Mouse (Mus musculus): ENCODE results near the gene Smg6. TPM values are rescaled to one million over a fixed set of nuclear protein-coding genes. Genes with fewer than 3 reads are reported as not detected.

Smg6 gene
- polyA plus RNA-seq, 1 experiment = 26.4 TPM

DNA sequence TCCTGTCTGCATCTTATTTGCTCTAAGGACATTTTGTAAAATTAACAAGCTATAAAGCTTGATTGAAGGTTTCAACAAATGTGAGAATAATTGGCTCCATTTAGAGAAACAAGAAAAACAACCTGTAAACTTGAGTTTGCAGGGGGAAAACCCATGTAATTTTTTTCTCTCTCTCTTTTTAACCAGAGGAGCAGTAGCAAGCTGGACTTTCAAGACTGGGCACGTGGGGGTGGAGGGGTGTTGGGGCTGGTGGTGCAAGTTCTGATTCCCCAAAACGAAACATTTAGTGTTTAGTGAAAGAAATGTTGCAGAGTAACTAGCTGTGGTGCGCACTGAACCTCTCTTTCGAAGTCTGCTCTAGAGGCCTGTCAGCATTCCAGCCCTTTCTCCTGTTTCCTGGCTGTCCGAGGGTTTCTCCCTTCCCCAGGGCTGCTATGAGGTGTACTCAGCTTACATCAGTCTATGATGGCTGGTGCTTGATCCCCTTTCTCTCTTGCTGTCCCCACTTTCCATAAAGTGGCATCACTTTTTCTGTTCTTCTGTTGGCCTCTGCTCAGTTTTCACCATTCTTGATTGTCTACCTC, 209.0 kb downstream of the Smg6 start:
- Histone ChIP-seq H3K4me3 (replicated peaks; ENCODE audit: control insufficient read depth, low read depth, low read length) (no peak overlapping the region), H3K4me1 (ENCODE audit: control insufficient read depth, insufficient read depth, low read length) (peaks cover 8% of the 10 kb centered on the region), H3K27ac (ENCODE audit: control insufficient read depth, insufficient read depth, low read depth, low read length, poor library complexity) (no peak overlapping the region)
- no peak for TF ChIP-seq CTCF (IDR thresholded peaks at IDR 0.05; ENCODE audit: control insufficient read depth, insufficient read depth, low read length)
- no peak for TF ChIP-seq POLR2A (IDR thresholded peaks at IDR 0.05; ENCODE audit: borderline replicate concordance, control insufficient read depth, low read depth, low read length)
- 77% methylated on average over 5 of the region's 5 CpGs for WGBS

GRCm38 (mm10) chr11:75135358-75135757, 209.7 kb downstream of the Smg6 start:
- no peak overlapping the region for H3K4me3 ChIP-seq (replicated peaks; ENCODE audit: control insufficient read depth, low read depth, low read length)
- H3K4me1 ChIP-seq (ENCODE audit: control insufficient read depth, insufficient read depth, low read length) = peaks cover 8% of the 10 kb centered on the region

DNA sequence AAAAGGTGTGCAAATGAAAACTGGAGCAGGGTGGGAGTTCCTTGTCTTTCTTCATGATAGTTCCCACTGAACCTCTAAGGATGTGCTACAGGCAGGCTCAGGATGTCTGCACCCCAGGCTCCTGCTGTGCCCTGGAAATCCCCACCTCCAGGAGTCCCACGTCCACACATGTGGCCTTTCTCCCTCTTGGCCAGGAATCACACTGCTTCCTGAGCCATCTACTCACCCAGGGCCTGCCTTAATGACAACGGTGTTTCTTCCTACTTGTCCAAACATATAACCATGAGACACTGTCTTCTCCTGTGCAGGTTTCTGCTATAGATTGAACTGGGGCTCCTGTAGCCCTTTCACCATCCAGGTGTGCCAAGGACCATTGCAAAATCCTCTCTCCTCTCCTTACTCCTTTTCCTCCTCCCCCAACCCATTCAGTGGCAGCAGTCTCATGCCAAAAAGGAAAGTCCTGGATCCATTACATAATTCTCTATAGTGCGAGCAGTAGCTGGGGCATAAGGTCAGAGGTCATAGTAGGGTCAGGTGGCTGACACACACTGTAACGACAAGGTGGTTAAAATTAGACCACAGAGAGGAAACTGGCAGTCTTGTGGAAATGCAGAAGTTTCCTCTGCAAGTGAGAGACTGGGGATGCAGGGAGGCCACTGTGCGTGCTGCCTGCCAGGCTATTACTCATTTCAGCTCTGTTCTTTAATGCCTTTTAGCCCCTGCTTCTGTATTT, 211.2 kb downstream of the Smg6 start:
- peaks cover 12% of the 10 kb centered on the region for H3K4me1 ChIP-seq (ENCODE audit: control insufficient read depth, insufficient read depth, low read length)
- H3K4me3 ChIP-seq (replicated peaks; ENCODE audit: control insufficient read depth, low read depth, low read length) = no peak overlapping the region
- TF ChIP-seq CTCF (IDR thresholded peaks at IDR 0.05; ENCODE audit: control insufficient read depth, insufficient read depth, low read length) (no peak), POLR2A (IDR thresholded peaks at IDR 0.05; ENCODE audit: borderline replicate concordance, control insufficient read depth, low read depth, low read length) (no peak)
- 13% methylated on average over 5 of the region's 5 CpGs for WGBS
- H3K27ac ChIP-seq (ENCODE audit: control insufficient read depth, insufficient read depth, low read depth, low read length, poor library complexity) = no peak overlapping the region

More at GRCm38 (mm10) chr11:75135358-75135757, 209.7 kb downstream of the Smg6 start:
- H3K27ac ChIP-seq (ENCODE audit: control insufficient read depth, insufficient read depth, low read depth, low read length, poor library complexity) = no peak overlapping the region
- 81% methylated on average over 4 of the region's 4 CpGs for WGBS
- no peak for TF ChIP-seq CTCF (IDR thresholded peaks at IDR 0.05; ENCODE audit: control insufficient read depth, insufficient read depth, low read length)
- no peak for TF ChIP-seq POLR2A (IDR thresholded peaks at IDR 0.05; ENCODE audit: borderline replicate concordance, control insufficient read depth, low read depth, low read length)

DNA sequence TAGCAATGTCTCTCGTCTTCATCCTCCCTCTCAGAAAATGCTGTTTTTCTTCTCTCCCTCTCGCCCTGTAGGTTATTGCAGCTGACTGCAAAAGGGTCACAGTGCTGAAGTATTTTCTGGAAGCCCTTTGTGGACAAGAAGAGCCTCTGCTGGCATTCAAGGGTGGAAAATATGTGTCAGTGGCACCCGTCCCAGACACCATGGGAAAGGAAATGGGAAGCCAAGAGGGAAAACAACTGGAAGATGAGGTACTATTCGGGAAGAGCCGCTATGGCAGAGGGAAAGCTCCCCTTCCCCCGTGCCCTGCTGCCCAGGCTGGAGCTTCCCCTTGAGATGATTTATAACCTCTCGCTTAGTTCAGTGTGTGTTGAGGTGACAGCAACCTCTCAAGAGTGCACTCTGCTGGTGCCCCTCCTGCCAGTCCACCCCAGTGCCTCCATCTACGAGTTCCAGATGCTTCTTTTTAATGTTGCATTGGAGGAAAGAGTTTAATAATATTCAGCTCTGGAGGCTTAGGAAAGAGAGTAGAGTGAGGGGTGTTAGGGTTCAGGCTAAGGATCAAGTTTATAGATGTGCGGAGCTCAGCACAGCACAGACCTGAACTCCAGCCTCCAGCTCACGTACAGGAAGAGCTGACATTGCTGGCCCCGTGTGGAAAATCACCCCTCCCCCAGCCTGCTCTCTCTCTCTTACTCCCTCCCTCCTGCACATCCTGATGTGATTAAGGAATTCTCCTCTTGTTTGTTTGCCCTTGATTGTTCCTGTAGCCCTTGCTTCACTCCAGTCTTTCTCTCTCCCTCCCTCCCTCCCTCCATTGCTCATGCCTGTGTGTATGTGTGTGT, 213.7 kb downstream of the Smg6 start:
- Histone ChIP-seq H3K4me1 (ENCODE audit: control insufficient read depth, insufficient read depth, low read length) (peaks cover 12% of the 10 kb centered on the region), H3K27ac (ENCODE audit: control insufficient read depth, insufficient read depth, low read depth, low read length, poor library complexity) (no peak overlapping the region), H3K4me3 (replicated peaks; ENCODE audit: control insufficient read depth, low read depth, low read length) (no peak overlapping the region)
- TF ChIP-seq CTCF (IDR thresholded peaks at IDR 0.05; ENCODE audit: control insufficient read depth, insufficient read depth, low read length) (no peak), POLR2A (IDR thresholded peaks at IDR 0.05; ENCODE audit: borderline replicate concordance, control insufficient read depth, low read depth, low read length) (no peak)
- 55% methylated on average over 11 of the region's 11 CpGs for WGBS

- no peak overlapping the region for H3K27ac ChIP-seq (ENCODE audit: control insufficient read depth, insufficient read depth, low read depth, low read length, poor library complexity)
- H3K4me3 ChIP-seq (replicated peaks; ENCODE audit: control insufficient read depth, low read depth, low read length) = no peak overlapping the region
- TF ChIP-seq CTCF (IDR thresholded peaks at IDR 0.05; ENCODE audit: control insufficient read depth, insufficient read depth, low read length) (no peak), POLR2A (IDR thresholded peaks at IDR 0.05; ENCODE audit: borderline replicate concordance, control insufficient read depth, low read depth, low read length) (no peak)
- 85% methylated on average over 5 of the region's 5 CpGs for WGBS
- peaks cover 12% of the 10 kb centered on the region for H3K4me1 ChIP-seq (ENCODE audit: control insufficient read depth, insufficient read depth, low read length)
These were observed 214.8 kb downstream of the Smg6 start for GRCm38 (mm10) chr11:75140431-75140830.

- 37% methylated on average over 3 of the region's 3 CpGs for WGBS
- no peak overlapping the region for H3K27ac ChIP-seq (ENCODE audit: control insufficient read depth, insufficient read depth, low read depth, low read length, poor library complexity)
- no peak for TF ChIP-seq CTCF (IDR thresholded peaks at IDR 0.05; ENCODE audit: control insufficient read depth, insufficient read depth, low read length)
- TF ChIP-seq POLR2A (IDR thresholded peaks at IDR 0.05; ENCODE audit: borderline replicate concordance, control insufficient read depth, low read depth, low read length) = no peak
- no peak overlapping the region for H3K4me3 ChIP-seq (replicated peaks; ENCODE audit: control insufficient read depth, low read depth, low read length)
- H3K4me1 ChIP-seq (ENCODE audit: control insufficient read depth, insufficient read depth, low read length) = peaks cover 12% of the 10 kb centered on the region
These were observed 215.4 kb downstream of the Smg6 start for GRCm38 (mm10) chr11:75141038-75141437.

DNA sequence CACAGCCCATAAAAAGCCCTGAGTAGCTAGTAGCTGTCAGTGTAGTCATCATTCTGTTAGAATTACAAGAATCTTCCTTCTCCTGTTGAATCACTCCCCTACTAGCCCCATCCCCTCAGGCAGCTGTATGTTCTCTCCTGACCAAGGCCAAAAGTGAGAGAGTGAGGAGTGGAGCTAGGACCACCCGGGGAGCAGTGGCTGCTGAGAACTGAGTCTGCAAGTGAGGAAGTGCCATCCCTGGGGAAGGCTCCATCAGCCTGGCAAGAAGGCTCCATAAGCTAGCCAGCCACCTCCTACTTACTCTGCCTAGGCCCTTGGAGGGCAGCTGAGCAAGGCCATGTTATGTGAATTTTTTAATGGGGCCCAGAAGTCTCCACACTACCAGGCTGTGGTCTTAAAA, 216.3 kb downstream of the Smg6 start:
- no peak for TF ChIP-seq POLR2A (IDR thresholded peaks at IDR 0.05; ENCODE audit: borderline replicate concordance, control insufficient read depth, low read depth, low read length)
- no peak for TF ChIP-seq CTCF (IDR thresholded peaks at IDR 0.05; ENCODE audit: control insufficient read depth, insufficient read depth, low read length)
- H3K27ac ChIP-seq (ENCODE audit: control insufficient read depth, insufficient read depth, low read depth, low read length, poor library complexity) = no peak overlapping the region
- 65% methylated on average over 1 of the region's 1 CpGs for WGBS
- H3K4me1 ChIP-seq (ENCODE audit: control insufficient read depth, insufficient read depth, low read length) = peaks cover 9% of the 10 kb centered on the region
- H3K4me3 ChIP-seq (replicated peaks; ENCODE audit: control insufficient read depth, low read depth, low read length) = no peak overlapping the region

DNA sequence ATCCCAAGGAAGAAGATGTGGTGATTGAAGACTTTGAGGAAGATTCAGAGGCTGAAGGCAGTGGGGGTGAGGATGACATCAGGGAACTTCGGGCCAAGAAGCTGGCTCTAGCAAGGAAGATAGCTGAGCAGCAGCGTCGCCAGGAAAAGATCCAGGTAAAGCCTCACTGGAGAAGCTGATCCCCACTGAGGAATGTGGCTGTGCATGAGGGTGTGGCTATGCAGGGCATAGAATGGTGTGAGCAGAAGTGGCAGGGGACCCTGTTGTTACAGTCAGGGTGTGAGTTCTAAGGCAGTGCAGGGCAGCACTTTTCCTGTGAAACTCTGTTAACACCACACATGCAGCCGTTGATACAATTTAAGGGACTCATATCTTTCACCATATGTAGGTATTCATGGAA, 217.1 kb downstream of the Smg6 start:
- Histone ChIP-seq H3K4me3 (replicated peaks; ENCODE audit: control insufficient read depth, low read depth, low read length) (no peak overlapping the region), H3K27ac (ENCODE audit: control insufficient read depth, insufficient read depth, low read depth, low read length, poor library complexity) (no peak overlapping the region), H3K4me1 (ENCODE audit: control insufficient read depth, insufficient read depth, low read length) (peaks cover 4% of the 10 kb centered on the region)
- no peak for TF ChIP-seq CTCF (IDR thresholded peaks at IDR 0.05; ENCODE audit: control insufficient read depth, insufficient read depth, low read length)
- TF ChIP-seq POLR2A (IDR thresholded peaks at IDR 0.05; ENCODE audit: borderline replicate concordance, control insufficient read depth, low read depth, low read length) = no peak
- 91% methylated on average over 4 of the region's 4 CpGs for WGBS
